Mouse (Mus musculus): Measurements from ENCODE around the gene Flrt1. TPM values are rescaled to one million over a fixed set of nuclear protein-coding genes. Genes with fewer than 3 reads are reported as not detected.
A peak's percentile ranks its signal among the peaks of the same experiment; 100 is the strongest.

The Flrt1 gene
- polyA plus RNA-seq, 1 experiment from 2014 or later: 0.60 TPM

- Histone ChIP-seq H3K9ac (ENCODE audit: low read depth, low read length) (no peak overlapping the region), H3K4me1 (replicated peaks; ENCODE audit: control insufficient read depth, insufficient read depth, low read length) (peaks cover 21% of the 10 kb centered on the region), H3K27ac (ENCODE audit: low read depth, low read length) (no peak overlapping the region), H3K9me3 (ENCODE audit: control insufficient read depth, low read length) (no peaks in the 10 kb centered on the region), H3K36me3 (ENCODE audit: control insufficient read depth, insufficient read depth, low read length) (no peaks in the 10 kb centered on the region), H3K27me3 (replicated peaks; ENCODE audit: control insufficient read depth, insufficient read depth, low read length) (peaks cover 8% of the 10 kb centered on the region; the same call in 1 of the 2 replicates), H3K4me2 (no peak overlapping the region), H3K4me3 (ENCODE audit: low read depth, low read length) (no peak overlapping the region)
- ATAC-seq (replicated peaks; ENCODE audit: low FRiP score) (no peak), DNase-seq (ENCODE audit: low spot score) (no peak)
- 50% methylated on average over 1 of the region's 1 CpGs for WGBS
Measured at GRCm38 (mm10) chr19:7126209-7126608, 20.7 kb upstream of the Flrt1 start.

- no peak for ATAC-seq (replicated peaks; ENCODE audit: low FRiP score)
- Histone ChIP-seq H3K27me3 (replicated peaks; ENCODE audit: control insufficient read depth, insufficient read depth, low read length) (peaks cover 8% of the 10 kb centered on the region; the same call in 1 of the 2 replicates), H3K4me2 (no peak overlapping the region), H3K4me1 (replicated peaks; ENCODE audit: control insufficient read depth, insufficient read depth, low read length) (peaks cover 27% of the 10 kb centered on the region), H3K9ac (ENCODE audit: low read depth, low read length) (no peak overlapping the region), H3K27ac (ENCODE audit: low read depth, low read length) (no peak overlapping the region), H3K9me3 (ENCODE audit: control insufficient read depth, low read length) (no peaks in the 10 kb centered on the region), H3K4me3 (ENCODE audit: low read depth, low read length) (no peak overlapping the region), H3K36me3 (ENCODE audit: control insufficient read depth, insufficient read depth, low read length) (no peaks in the 10 kb centered on the region)
- whole genome bisulfite sequencing: 66% methylated on average over 4 of the region's 4 CpGs
- DNase-seq (ENCODE audit: low spot score): no peak
Measured at GRCm38 (mm10) chr19:7125526-7126156, 20.1 kb upstream of the Flrt1 start.

- 44% methylated on average over 10 of the region's 10 CpGs for WGBS
- H3K27ac ChIP-seq (ENCODE audit: low read depth, low read length): no peak overlapping the region
- no peak for ATAC-seq (replicated peaks; ENCODE audit: low FRiP score)
Measured at GRCm38 (mm10) chr19:7122698-7123306, 17.3 kb upstream of the Flrt1 start.

GRCm38 (mm10) chr19:7122277-7122676 lies 16.7 kb upstream of the Flrt1 start:
- ATAC-seq (replicated peaks; ENCODE audit: low FRiP score): no peak
- Histone ChIP-seq H3K9me3 (ENCODE audit: control insufficient read depth, low read length) (no peaks in the 10 kb centered on the region), H3K4me3 (ENCODE audit: low read depth, low read length) (no peak overlapping the region), H3K4me2 (no peak overlapping the region), H3K36me3 (ENCODE audit: control insufficient read depth, insufficient read depth, low read length) (no peaks in the 10 kb centered on the region), H3K27ac (ENCODE audit: low read depth, low read length) (no peak overlapping the region), H3K9ac (ENCODE audit: low read depth, low read length) (no peak overlapping the region), H3K27me3 (replicated peaks; ENCODE audit: control insufficient read depth, insufficient read depth, low read length) (peaks cover 8% of the 10 kb centered on the region; the same call in 1 of the 2 replicates), H3K4me1 (replicated peaks; ENCODE audit: control insufficient read depth, insufficient read depth, low read length) (peaks cover 33% of the 10 kb centered on the region)
- no peak for DNase-seq (ENCODE audit: low spot score)
- 65% methylated on average over 4 of the region's 4 CpGs for WGBS

More at GRCm38 (mm10) chr19:7122698-7123306, 17.3 kb upstream of the Flrt1 start:
- Histone ChIP-seq H3K36me3 (ENCODE audit: control insufficient read depth, insufficient read depth, low read length) (no peaks in the 10 kb centered on the region), H3K27me3 (replicated peaks; ENCODE audit: control insufficient read depth, insufficient read depth, low read length) (peaks cover 8% of the 10 kb centered on the region; the same call in 1 of the 2 replicates), H3K4me1 (replicated peaks; ENCODE audit: control insufficient read depth, insufficient read depth, low read length) (peaks cover 28% of the 10 kb centered on the region), H3K9ac (ENCODE audit: low read depth, low read length) (no peak overlapping the region), H3K4me3 (ENCODE audit: low read depth, low read length) (no peak overlapping the region), H3K4me2 (no peak overlapping the region), H3K9me3 (ENCODE audit: control insufficient read depth, low read length) (no peaks in the 10 kb centered on the region)
- no peak for DNase-seq (ENCODE audit: low spot score)

GRCm38 (mm10) chr19:7121252-7121651 lies 15.7 kb upstream of the Flrt1 start:
- Histone ChIP-seq H3K4me1 (replicated peaks; ENCODE audit: control insufficient read depth, insufficient read depth, low read length) (peaks cover 43% of the 10 kb centered on the region), H3K9ac (ENCODE audit: low read depth, low read length) (no peak overlapping the region), H3K36me3 (ENCODE audit: control insufficient read depth, insufficient read depth, low read length) (no peaks in the 10 kb centered on the region), H3K9me3 (ENCODE audit: control insufficient read depth, low read length) (no peaks in the 10 kb centered on the region), H3K27ac (ENCODE audit: low read depth, low read length) (peak overlapping the region; percentile 4; the same call in 1 of the 2 replicates), H3K4me2 (no peak overlapping the region), H3K27me3 (replicated peaks; ENCODE audit: control insufficient read depth, insufficient read depth, low read length) (peaks cover 8% of the 10 kb centered on the region; the same call in 1 of the 2 replicates), H3K4me3 (ENCODE audit: low read depth, low read length) (no peak overlapping the region)
- 59% methylated on average over 11 of the region's 11 CpGs for WGBS
- DNase-seq (ENCODE audit: low spot score) (no peak), ATAC-seq (replicated peaks; ENCODE audit: low FRiP score) (no peak)

- H3K27ac ChIP-seq (ENCODE audit: low read depth, low read length): peak overlapping the region; percentile 82
- ATAC-seq (replicated peaks; ENCODE audit: low FRiP score): peak; percentile 80
- DNase-seq (ENCODE audit: low spot score): no peak
- H3K36me3 ChIP-seq (ENCODE audit: control insufficient read depth, insufficient read depth, low read length): no peaks in the 10 kb centered on the region
- H3K4me2 ChIP-seq: peak overlapping the region; percentile 54
- peak overlapping the region; percentile 1; the same call in 1 of the 2 replicates for H3K4me3 ChIP-seq (ENCODE audit: low read depth, low read length)
- H3K27me3 ChIP-seq (replicated peaks; ENCODE audit: control insufficient read depth, insufficient read depth, low read length): peaks cover 5% of the 10 kb centered on the region
- 41% methylated on average over 8 of the region's 8 CpGs for WGBS
- peaks cover 59% of the 10 kb centered on the region for H3K4me1 ChIP-seq (replicated peaks; ENCODE audit: control insufficient read depth, insufficient read depth, low read length)
- H3K9ac ChIP-seq (ENCODE audit: low read depth, low read length): peak overlapping the region; percentile 57
- H3K9me3 ChIP-seq (ENCODE audit: control insufficient read depth, low read length): no peaks in the 10 kb centered on the region
Measured at GRCm38 (mm10) chr19:7117653-7118307, 12.3 kb upstream of the Flrt1 start.

GRCm38 (mm10) chr19:7117141-7117540 lies 11.6 kb upstream of the Flrt1 start:
- Histone ChIP-seq H3K4me2 (peak overlapping the region; percentile 54), H3K36me3 (ENCODE audit: control insufficient read depth, insufficient read depth, low read length) (no peaks in the 10 kb centered on the region), H3K4me3 (ENCODE audit: low read depth, low read length) (peak overlapping the region; percentile 1; the same call in 1 of the 2 replicates), H3K9ac (ENCODE audit: low read depth, low read length) (peak overlapping the region; percentile 57), H3K27ac (ENCODE audit: low read depth, low read length) (peak overlapping the region; percentile 82), H3K4me1 (replicated peaks; ENCODE audit: control insufficient read depth, insufficient read depth, low read length) (peaks cover 56% of the 10 kb centered on the region), H3K9me3 (ENCODE audit: control insufficient read depth, low read length) (no peaks in the 10 kb centered on the region), H3K27me3 (replicated peaks; ENCODE audit: control insufficient read depth, insufficient read depth, low read length) (peaks cover 3% of the 10 kb centered on the region)
- WGBS: 28% methylated on average over 4 of the region's 4 CpGs
- ATAC-seq (replicated peaks; ENCODE audit: low FRiP score) (peak; percentile 82), DNase-seq (ENCODE audit: low spot score) (peak; percentile 51)

GRCm38 (mm10) chr19:7116038-7116731 lies 10.7 kb upstream of the Flrt1 start:
- peaks cover 48% of the 10 kb centered on the region for H3K4me1 ChIP-seq (replicated peaks; ENCODE audit: control insufficient read depth, insufficient read depth, low read length)
- no peak overlapping the region for H3K4me2 ChIP-seq
- H3K27ac ChIP-seq (ENCODE audit: low read depth, low read length): peak overlapping the region; percentile 82
- H3K9me3 ChIP-seq (ENCODE audit: control insufficient read depth, low read length): no peaks in the 10 kb centered on the region
- DNase-seq (ENCODE audit: low spot score) (no peak), ATAC-seq (replicated peaks; ENCODE audit: low FRiP score) (no peak)
- WGBS: 81% methylated on average over 4 of the region's 4 CpGs
- H3K36me3 ChIP-seq (ENCODE audit: control insufficient read depth, insufficient read depth, low read length): no peaks in the 10 kb centered on the region
- peak overlapping the region; percentile 57; the same call in 1 of the 2 replicates for H3K9ac ChIP-seq (ENCODE audit: low read depth, low read length)
- no peaks in the 10 kb centered on the region; the same call in 1 of the 2 replicates for H3K27me3 ChIP-seq (replicated peaks; ENCODE audit: control insufficient read depth, insufficient read depth, low read length)
- no peak overlapping the region for H3K4me3 ChIP-seq (ENCODE audit: low read depth, low read length)

Measured in liver, embryonic 11.5 days (tissue).